Mouse (Mus musculus) ES-E14 (cell line): Measurements from ENCODE around the gene Aire. TPM values are rescaled to one million over a fixed set of nuclear protein-coding genes. Genes with fewer than 3 reads are reported as not detected.

Experiments used
- DNase-seq: peaks from one replicate; pipeline ENCODE4 v3.0.0-alpha.2; 2013; ENCODE audit warnings: low read depth, low spot score
- H3K27ac ChIP-seq: 2 replicates; pipeline ENCODE4 v1.5.1; 2012; ENCODE audit warnings: low read depth, mild to moderate bottlenecking, low read length, moderate library complexity, mixed read lengths; ENCODE audit not compliant: poor library complexity, insufficient read depth, severe bottlenecking
- H3K36me3 ChIP-seq: 2 replicates; pipeline ENCODE4 v1.6.1; 2012; ENCODE audit warnings: mild to moderate bottlenecking, low read length, moderate library complexity, mixed read lengths; ENCODE audit not compliant: control insufficient read depth, poor library complexity, insufficient read depth, severe bottlenecking
- H3K4me1 ChIP-seq, 2 experiments: fragments of 150-350 bp in 1 of 2; sonication (generic) in 1 of 2; 2 replicates each; pipeline ENCODE4 v1.6.1; 2012; ENCODE audit warnings: low read length in 2 of 2, mild to moderate bottlenecking in 1 of 2, mixed read lengths in 1 of 2; ENCODE audit not compliant: control insufficient read depth in 2 of 2, insufficient read depth in 2 of 2, poor library complexity in 1 of 2
- H3K4me3 ChIP-seq, 2 experiments: fragments of 150-350 bp in 1 of 2; sonication (generic) in 1 of 2; 2 replicates each; pipeline ENCODE4 v1.5.1; 2012; ENCODE audit warnings: low read length in 2 of 2, low read depth in 1 of 2, mild to moderate bottlenecking in 1 of 2, mixed read lengths in 1 of 2; ENCODE audit not compliant: insufficient read depth in 1 of 2, poor library complexity in 1 of 2, severe bottlenecking in 1 of 2
- H3K9ac ChIP-seq: 2 replicates; pipeline ENCODE4 v1.6.1; 2012; ENCODE audit warnings: low read depth, mild to moderate bottlenecking, low read length, mixed read lengths; ENCODE audit not compliant: poor library complexity, insufficient read depth, severe bottlenecking
- H3K9me3 ChIP-seq: fragments of 150-350 bp; sonication (generic); 2 replicates; pipeline ENCODE4 v1.6.1; 2012; ENCODE audit warnings: low read depth, mild to moderate bottlenecking, low read length; ENCODE audit not compliant: control insufficient read depth, insufficient read depth
- CHD2 ChIP-seq: IDR thresholded peaks from 2 replicates; pipeline ENCODE4 v1.6.1; 2014; ENCODE audit warnings: mild to moderate bottlenecking, low read depth, low read length, inconsistent platforms
- HCFC1 ChIP-seq: IDR thresholded peaks from 2 replicates; pipeline ENCODE4 v1.6.1; 2012; ENCODE audit warnings: low read length, inconsistent platforms, borderline replicate concordance; ENCODE audit not compliant: insufficient read depth
- MAFK ChIP-seq: IDR thresholded peaks from 2 replicates; pipeline ENCODE4 v1.6.1; 2014; ENCODE audit warnings: mild to moderate bottlenecking, low read depth, low read length, inconsistent platforms; ENCODE audit not compliant: insufficient read depth
- ZC3H11A ChIP-seq: IDR thresholded peaks from 2 replicates; pipeline ENCODE4 v1.6.1; 2012; ENCODE audit warnings: low read depth, mild to moderate bottlenecking, inconsistent platforms, low read length, borderline replicate concordance
- ZNF384 ChIP-seq: IDR thresholded peaks from 2 replicates; pipeline ENCODE4 v1.6.1; 2012; ENCODE audit warnings: low read depth, low read length, inconsistent platforms
- in situ Hi-C, 2 experiments: fragments of 600-800 bp; cut with MboI; formaldehyde crosslinking; loops; one replicate each; pipeline ENCODE4 v1.15.1; 2025; ENCODE audit warnings: low sequenced_read_pairs in 2 of 2, inconsistent platforms in 1 of 2; ENCODE audit not compliant: unreplicated experiment in 2 of 2
- total RNA-seq: library from RNA; depleted of rRNA; stranded (reverse); fragments of 300-350 nt; gene quantifications from 2 replicates; pipeline ENCODE4 v1.2.3, GENCODE M21; 2012

Gene Aire
- total RNA-seq, 1 experiment: 68.3 TPM

DNA sequence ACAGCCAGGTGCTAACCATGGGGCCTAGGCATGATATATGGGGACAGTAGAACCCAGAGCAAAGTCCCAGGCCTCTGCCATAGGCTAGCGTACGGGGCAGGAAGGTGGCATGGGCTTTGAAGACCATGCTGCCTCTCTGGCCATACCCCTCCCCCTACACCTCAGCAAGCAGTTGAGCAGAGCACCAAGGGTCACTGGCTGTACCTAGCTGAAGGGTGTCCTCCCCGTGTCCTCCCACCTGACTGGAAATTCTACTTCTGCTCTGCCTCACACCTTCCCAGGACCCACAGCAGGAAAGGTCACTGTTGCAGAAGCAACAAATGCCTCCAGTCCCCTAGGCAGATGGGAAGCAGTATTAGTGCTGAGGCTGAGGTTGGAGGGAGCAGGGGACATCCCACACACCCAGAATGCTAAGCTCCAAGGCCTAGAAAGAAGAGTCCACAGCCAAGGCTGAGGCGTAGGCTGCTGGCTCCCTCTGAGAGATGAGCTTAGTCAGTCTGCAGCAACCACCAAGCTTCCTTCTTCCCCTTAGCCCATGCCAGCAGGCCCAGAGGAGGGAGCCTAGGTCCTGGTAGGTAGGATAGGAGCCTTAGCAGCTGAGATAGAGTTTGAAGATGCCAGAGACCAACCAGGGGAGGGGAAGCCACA, 37.5 kb downstream of the Aire start:
- in situ Hi-C loops: no loop called here
- peaks cover 39% of the 10 kb centered on the region for H3K36me3 ChIP-seq

GRCm38 (mm10) chr10:78004479-78005100, 38.8 kb downstream of the Aire start:
- H3K9ac ChIP-seq: no peak overlapping the region
- no peak overlapping the region for H3K4me3 ChIP-seq
- in situ Hi-C loops: no loop called here
- no peak for TF ChIP-seq CHD2
- no peak for TF ChIP-seq HCFC1
- no peak for TF ChIP-seq ZC3H11A
- no peak for TF ChIP-seq ZNF384
- TF ChIP-seq MAFK: no peak
- H3K4me1 ChIP-seq: peaks cover 0 to 10% of the 10 kb centered on the region in 2 experiments; a peak in 1 of 4 replicates
- H3K9me3 ChIP-seq: no peaks in the 10 kb centered on the region
- DNase-seq: no peak
- H3K36me3 ChIP-seq: peaks cover 53% of the 10 kb centered on the region
- no peak overlapping the region for H3K27ac ChIP-seq

More for the DNA sequence above, 37.5 kb downstream of the Aire start:
- Histone ChIP-seq H3K9me3 (no peaks in the 10 kb centered on the region), H3K4me1 (peaks cover 0 to 10% of the 10 kb centered on the region in 2 experiments; a peak in 1 of 4 replicates), H3K4me3 (no peak overlapping the region), H3K27ac (no peak overlapping the region), H3K9ac (no peak overlapping the region)
- TF ChIP-seq HCFC1 (no peak), ZC3H11A (no peak), CHD2 (no peak), MAFK (no peak), ZNF384 (no peak)
- no peak for DNase-seq

DNA sequence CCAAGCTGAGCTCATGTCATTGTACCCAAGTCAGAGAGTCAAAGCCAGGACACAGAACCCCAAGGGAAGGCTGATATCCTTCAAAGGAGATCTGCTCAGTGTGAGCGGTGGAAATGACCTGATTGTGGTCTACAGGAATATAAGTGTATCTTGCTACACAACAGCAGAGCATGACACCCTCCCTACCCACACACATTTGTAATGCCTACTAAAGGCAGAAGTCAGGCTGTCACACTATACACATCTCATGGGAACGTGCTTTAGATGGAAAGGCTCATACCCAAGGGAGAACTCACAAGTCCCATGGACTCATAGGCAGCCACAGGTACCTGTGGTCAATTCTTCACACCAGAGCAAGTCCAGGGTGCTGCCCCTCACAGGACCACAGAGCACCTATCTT, 41.1 kb downstream of the Aire start:
- no peak overlapping the region for H3K4me3 ChIP-seq
- no peak for TF ChIP-seq MAFK
- TF ChIP-seq HCFC1: no peak
- TF ChIP-seq ZNF384: no peak
- TF ChIP-seq CHD2: no peak
- no peak for TF ChIP-seq ZC3H11A
- peaks cover 66% of the 10 kb centered on the region for H3K36me3 ChIP-seq
- DNase-seq: no peak
- H3K27ac ChIP-seq: no peak overlapping the region
- H3K9me3 ChIP-seq: no peaks in the 10 kb centered on the region
- peaks cover 0 to 3% of the 10 kb centered on the region in 2 experiments; a peak in 1 of 4 replicates for H3K4me1 ChIP-seq
- in situ Hi-C loops: no loop called here
- no peak overlapping the region for H3K9ac ChIP-seq

DNA sequence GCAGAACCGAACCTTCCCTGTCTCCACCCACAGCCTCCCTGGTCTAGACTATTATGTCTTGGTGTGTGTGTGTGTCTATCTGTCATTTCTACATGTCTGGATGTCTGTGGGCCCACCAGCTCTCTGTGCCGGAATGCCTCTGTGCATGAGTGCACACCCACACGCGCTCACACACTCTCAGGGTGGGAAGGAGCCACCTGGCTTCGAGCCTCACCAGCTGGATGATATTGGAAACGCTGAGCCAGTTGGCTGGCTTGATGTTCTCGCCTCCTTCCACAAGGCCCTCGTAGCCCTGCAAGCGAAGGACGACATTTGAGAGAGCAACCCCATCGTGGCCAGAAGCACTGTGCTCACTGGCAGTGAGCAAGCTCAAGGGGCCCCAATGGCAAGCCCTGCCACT, 41.6 kb downstream of the Aire start:
- no peak overlapping the region for H3K27ac ChIP-seq
- DNase-seq: no peak
- H3K9ac ChIP-seq: no peak overlapping the region
- H3K36me3 ChIP-seq: peaks cover 71% of the 10 kb centered on the region
- H3K9me3 ChIP-seq: no peaks in the 10 kb centered on the region
- no peak for TF ChIP-seq HCFC1
- TF ChIP-seq ZNF384: no peak
- no peak for TF ChIP-seq ZC3H11A
- no peak for TF ChIP-seq CHD2
- no peak for TF ChIP-seq MAFK
- H3K4me3 ChIP-seq: no peak overlapping the region
- in situ Hi-C loops: no loop called here
- H3K4me1 ChIP-seq: peaks cover 0 to 3% of the 10 kb centered on the region in 2 experiments; a peak in 1 of 4 replicates
